ENCODE assay signal across 8 mouse cellular contexts in genomic region chr5:99340311-99340989, GRCm38 (mm10).
DNase-seq lines count a peak whose midpoint lies in the region; ATAC-seq and TF ChIP-seq lines count a peak whose summit lies in the region.

No protein-coding gene starts in this region.

- H3K4me3 ChIP-seq in lung, embryonic 14.5 days (ENCODE audit: low read depth, low read length): no peak overlapping the region
- H3K4me3 ChIP-seq in lung, adult 2 months (replicated peaks; ENCODE audit: extremely low read depth, low read depth, low read length): no peak overlapping the region
- H3K4me3 ChIP-seq in heart, embryonic 16.5 days (ENCODE audit: low read length): peak overlapping the region; percentile 49

- H3K27me3 ChIP-seq in lung, embryonic 14.5 days (ENCODE audit: insufficient read depth, low read length): no peaks in the 10 kb centered on the region
- H3K27me3 ChIP-seq in heart, embryonic 16.5 days (ENCODE audit: control insufficient read depth, insufficient read depth, low read length): no peaks in the 10 kb centered on the region

- no peak for DNase-seq in frontal cortex, postnatal 14 days (ENCODE audit: low spot score in 2 of 2)
- peak; percentile 39 for DNase-seq in lung, embryonic 14.5 days
- no peak for DNase-seq in lung, adult 2 months
- peak; percentile 22 for DNase-seq in lung, postnatal 14 days
- DNase-seq in cerebellum, adult 9-11 months: no peak

- H3K4me2 ChIP-seq in lung, embryonic 14.5 days: peak overlapping the region; percentile 64
- H3K4me2 ChIP-seq in heart, embryonic 16.5 days (ENCODE audit: low read depth, low read length): peak overlapping the region; percentile 67

- no peaks in the 10 kb centered on the region for H3K36me3 ChIP-seq in lung, embryonic 14.5 days (ENCODE audit: insufficient read depth)
- H3K36me3 ChIP-seq in heart, embryonic 16.5 days (ENCODE audit: control insufficient read depth, insufficient read depth): no peaks in the 10 kb centered on the region

- TF ChIP-seq CTCF in lung, embryonic 14.5 days (IDR thresholded peaks at IDR 0.05; ENCODE audit: low read depth): no peak
- no peak for TF ChIP-seq CTCF in lung, adult 2 months (IDR thresholded peaks at IDR 0.05; ENCODE audit: insufficient read depth, low read length)

- peak overlapping the region; percentile 48; the same call in 1 of the 2 replicates for H3K9ac ChIP-seq in lung, embryonic 14.5 days
- H3K9ac ChIP-seq in heart, embryonic 16.5 days (ENCODE audit: low read length): peak overlapping the region; percentile 66

- WGBS in lung, embryonic 14.5 days: 35% methylated on average over 8 of the region's 8 CpGs
- WGBS in lung, adult 2 months: 58% methylated on average over 8 of the region's 8 CpGs
- 53% methylated on average over 8 of the region's 8 CpGs for WGBS in heart, embryonic 16.5 days

- peak; percentile 78 for ATAC-seq in frontal cortex, adult (ENCODE audit: low TSS enrichment)
- peak; percentile 69; the same call in 1 of the 2 replicates for ATAC-seq in lung, embryonic 14.5 days (ENCODE audit: insufficient read depth)
- peak; percentile 63 for ATAC-seq in heart, embryonic 16.5 days (replicated peaks; ENCODE audit: extremely low read depth, insufficient read depth, low FRiP score)
- ATAC-seq in megakaryocyte-erythroid progenitor cell, adult 5-6 weeks (replicated peaks; ENCODE audit: low FRiP score, low TSS enrichment, poor library complexity, severe bottlenecking): no peak

- H3K27ac ChIP-seq in lung, embryonic 14.5 days (ENCODE audit: low read depth): peak overlapping the region; percentile 44
- H3K27ac ChIP-seq in heart, embryonic 16.5 days (ENCODE audit: low read length): peak overlapping the region; percentile 85

- no peaks in the 10 kb centered on the region for H3K9me3 ChIP-seq in lung, embryonic 14.5 days (ENCODE audit: low read depth, low read length)
- no peaks in the 10 kb centered on the region for H3K9me3 ChIP-seq in heart, embryonic 16.5 days (replicated peaks; ENCODE audit: control insufficient read depth, low read length)

- H3K4me1 ChIP-seq in lung, embryonic 14.5 days (ENCODE audit: insufficient read depth): peaks cover 4% of the 10 kb centered on the region; the same call in 1 of the 2 replicates
- no peaks in the 10 kb centered on the region for H3K4me1 ChIP-seq in lung, adult 2 months (ENCODE audit: control insufficient read depth, insufficient read depth, low read length)
- peaks cover 6% of the 10 kb centered on the region for H3K4me1 ChIP-seq in heart, embryonic 16.5 days (ENCODE audit: control insufficient read depth, insufficient read depth, low read length)

- TF ChIP-seq POLR2A in lung, adult 2 months (IDR thresholded peaks at IDR 0.05; ENCODE audit: borderline replicate concordance, extremely low read depth, low read depth, low read length): no peak

Comparison
In these comparisons a context has a peak if more than half of its experiments do, and no peak if none do; other contexts are left out.
1. DNase-seq: peak in lung, embryonic 14.5 days (single experiment) and lung, postnatal 14 days (single experiment); none in frontal cortex, postnatal 14 days (0 of 2), lung, adult 2 months (single experiment) and cerebellum, adult 9-11 months (single experiment).